Mouse (Mus musculus) neural tube, embryonic 14.5 days (tissue): ENCODE data around the gene Spock1. TPM values are rescaled to one million over a fixed set of nuclear protein-coding genes. Genes with fewer than 3 reads are reported as not detected.

Experiments used
- ATAC-seq: fragments of 200-750 bp; cut with Nextera tagmentation; 2 replicates; pipeline ENCODE4 v1.8.0; 2017; ENCODE audit warnings: low read depth, mild to moderate bottlenecking, moderate TSS enrichment, moderate library complexity
- H3K27ac ChIP-seq: fragments of 300-500 bp; sonication (generic); 2 replicates; pipeline ENCODE4 v1.5.1; 2014; ENCODE audit warnings: low read depth, mild to moderate bottlenecking, control low read depth, low read length, moderate library complexity, mixed read lengths
- H3K27me3 ChIP-seq: fragments of 300-500 bp; sonication (generic); 2 replicates; pipeline ENCODE4 v1.6.1; 2014; ENCODE audit warnings: low read length; ENCODE audit not compliant: control insufficient read depth, insufficient read depth
- H3K36me3 ChIP-seq: fragments of 300-500 bp; sonication (generic); 2 replicates; pipeline ENCODE4 v1.6.1; 2014; ENCODE audit warnings: low read length, mixed read lengths; ENCODE audit not compliant: control insufficient read depth, insufficient read depth
- H3K4me1 ChIP-seq: fragments of 300-500 bp; sonication (generic); 2 replicates; pipeline ENCODE4 v1.6.1; 2014; ENCODE audit warnings: low read length; ENCODE audit not compliant: control insufficient read depth, insufficient read depth
- H3K4me2 ChIP-seq: fragments of 300-500 bp; sonication (generic); 2 replicates; pipeline ENCODE4 v1.6.1; 2014; ENCODE audit warnings: mild to moderate bottlenecking, low read depth, low read length, control low read depth
- H3K4me3 ChIP-seq: fragments of 300-500 bp; sonication (generic); 2 replicates; pipeline ENCODE4 v1.5.1; 2014; ENCODE audit warnings: low read depth, low read length, control low read depth, mixed read lengths
- H3K9ac ChIP-seq: fragments of 300-500 bp; sonication (generic); replicated peaks from 2 replicates; pipeline ENCODE4 v1.6.1; 2014; ENCODE audit warnings: low read depth, mild to moderate bottlenecking, control low read depth, low read length, mixed read lengths
- H3K9me3 ChIP-seq: fragments of 300-500 bp; sonication (generic); 2 replicates; pipeline ENCODE4 v1.6.1; 2016; ENCODE audit warnings: low read length; ENCODE audit not compliant: control insufficient read depth
- WGBS: fragments of 180-500 bp; shearing (Covaris S2); extraction: QIAGEN DNeasy Blood & Tissue Kit; methylation state at CpG from one replicate; pipeline ENCODE4 v1.1.7; 2014; 5-methylcytosine and 5-hydroxymethylcytosine counted together
- polyA plus RNA-seq: library from polyadenylated mRNA; unstranded; fragments of >200 nt; fragmentation: Nextera tagmentation; extraction: Ambion mirVana; gene quantifications from 2 replicates; pipeline ENCODE4 v1.2.1, GENCODE M21; 2014

Spock1 gene
- polyA plus RNA-seq: 133 and 157 TPM in 2 replicates

GRCm38 (mm10) chr13:57908266-57908582 lies at the start of gene Spock1:
Gene Spock1, minus strand, starts transcription at chr13:57908332.
- Histone ChIP-seq H3K4me1 (peaks cover 19% of the 10 kb centered on the region), H3K36me3 (no peaks in the 10 kb centered on the region), H3K27me3 (no peaks in the 10 kb centered on the region; the same call in 1 of the 2 replicates), H3K4me2 (peak within 1 kb of the TSS; percentile 69), H3K9ac (peak within 1 kb of the TSS; percentile 76), H3K27ac (peak within 1 kb of the TSS; percentile 63; the same call in 1 of the 2 replicates), H3K4me3 (peak within 1 kb of the TSS; percentile 55), H3K9me3 (no peaks in the 10 kb centered on the region)
- WGBS: 1% methylated on average over 32 of the region's 32 CpGs
- peak; percentile 93 for ATAC-seq

GRCm38 (mm10) chr13:57950091-57950490 lies 42.0 kb upstream of the Spock1 start:
- Histone ChIP-seq H3K9ac (no peak overlapping the region), H3K27ac (no peak overlapping the region), H3K4me1 (no peaks in the 10 kb centered on the region), H3K9me3 (no peaks in the 10 kb centered on the region), H3K36me3 (no peaks in the 10 kb centered on the region), H3K4me2 (no peak overlapping the region), H3K4me3 (no peak overlapping the region), H3K27me3 (no peaks in the 10 kb centered on the region; the same call in 1 of the 2 replicates)
- 78% methylated on average over 12 of the region's 12 CpGs for WGBS
- ATAC-seq: no peak

GRCm38 (mm10) chr13:57949513-57949912 lies 41.4 kb upstream of the Spock1 start:
- no peak overlapping the region for H3K9ac ChIP-seq
- H3K4me3 ChIP-seq: no peak overlapping the region
- WGBS: 94% methylated on average over 4 of the region's 4 CpGs
- H3K36me3 ChIP-seq: no peaks in the 10 kb centered on the region
- H3K9me3 ChIP-seq: no peaks in the 10 kb centered on the region
- H3K27me3 ChIP-seq: no peaks in the 10 kb centered on the region; the same call in 1 of the 2 replicates
- no peaks in the 10 kb centered on the region for H3K4me1 ChIP-seq
- no peak for ATAC-seq
- H3K4me2 ChIP-seq: no peak overlapping the region
- H3K27ac ChIP-seq: no peak overlapping the region

DNA sequence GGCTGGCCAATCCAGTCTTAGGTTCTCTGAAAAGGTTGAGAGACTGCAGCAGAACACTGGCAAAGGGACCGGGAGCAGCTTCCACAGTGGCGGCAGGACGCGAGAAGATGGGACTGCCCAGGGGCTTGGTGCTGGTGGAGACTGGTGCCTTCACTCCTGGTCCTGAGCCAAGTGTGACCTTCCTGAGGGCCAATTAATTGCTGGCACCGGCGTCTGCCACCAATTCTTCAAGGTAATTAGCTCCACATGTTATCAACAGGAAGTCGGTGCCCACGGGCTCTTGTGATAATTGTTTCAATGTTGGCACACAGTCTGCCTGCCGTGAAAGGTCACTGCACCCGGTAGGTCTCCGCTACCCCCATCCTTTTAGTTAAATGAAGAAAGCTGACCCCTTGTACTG lies 37.1 kb upstream of the Spock1 start:
- Histone ChIP-seq H3K27ac (peak overlapping the region; percentile 1; the same call in 1 of the 2 replicates), H3K4me2 (no peak overlapping the region), H3K4me3 (no peak overlapping the region), H3K27me3 (no peaks in the 10 kb centered on the region; the same call in 1 of the 2 replicates), H3K36me3 (no peaks in the 10 kb centered on the region), H3K9ac (no peak overlapping the region), H3K4me1 (no peaks in the 10 kb centered on the region), H3K9me3 (no peaks in the 10 kb centered on the region)
- no peak; the same call in 1 of the 2 replicates for ATAC-seq
- WGBS: 37% methylated on average over 11 of the region's 11 CpGs

DNA sequence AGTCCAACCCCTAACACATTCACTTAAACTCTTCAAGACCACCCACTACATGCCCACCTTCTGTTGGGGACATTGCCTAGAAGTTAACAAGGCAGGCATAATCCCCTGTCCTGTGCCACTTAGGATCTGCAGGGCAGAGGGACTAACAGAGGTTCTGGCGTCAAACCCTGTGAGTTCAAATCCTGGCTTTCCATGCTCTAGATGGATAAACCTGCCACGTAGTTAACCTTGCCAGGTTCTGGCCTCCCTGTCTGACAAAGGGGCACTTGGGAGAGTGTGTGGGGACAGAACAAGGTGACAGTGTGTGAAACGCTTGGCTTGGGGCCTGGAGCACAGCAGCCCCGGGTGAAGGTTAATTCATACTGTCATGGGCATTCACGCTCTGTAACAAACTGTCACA lies 36.3 kb upstream of the Spock1 start:
- no peak overlapping the region for H3K4me2 ChIP-seq
- ATAC-seq: no peak
- H3K4me1 ChIP-seq: no peaks in the 10 kb centered on the region
- H3K36me3 ChIP-seq: no peaks in the 10 kb centered on the region
- no peaks in the 10 kb centered on the region; the same call in 1 of the 2 replicates for H3K27me3 ChIP-seq
- H3K27ac ChIP-seq: no peak overlapping the region
- no peaks in the 10 kb centered on the region for H3K9me3 ChIP-seq
- WGBS: 60% methylated on average over 5 of the region's 5 CpGs
- no peak overlapping the region for H3K9ac ChIP-seq
- H3K4me3 ChIP-seq: no peak overlapping the region

DNA sequence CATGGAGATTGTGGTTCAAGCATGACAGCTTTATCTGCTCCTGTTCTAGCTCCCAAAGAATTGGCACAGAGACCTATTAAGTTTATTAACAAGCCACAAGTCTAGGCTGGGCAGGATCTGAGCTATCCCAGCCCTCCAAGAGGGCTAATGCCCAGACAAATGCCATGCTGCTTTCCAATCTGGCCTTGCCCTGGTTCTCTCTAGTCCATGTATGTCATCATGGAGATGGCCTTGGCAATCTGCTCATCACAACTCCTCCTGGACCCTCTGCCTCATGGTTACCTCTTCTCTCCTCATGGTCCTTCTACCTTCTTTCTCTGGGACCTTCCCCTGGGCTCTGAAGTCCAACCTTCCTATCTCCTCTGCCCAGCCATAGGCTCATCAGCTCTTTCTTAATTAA lies 35.8 kb upstream of the Spock1 start:
- no peak for ATAC-seq
- no peaks in the 10 kb centered on the region for H3K27me3 ChIP-seq
- H3K4me1 ChIP-seq: no peaks in the 10 kb centered on the region
- H3K9me3 ChIP-seq: no peaks in the 10 kb centered on the region
- H3K27ac ChIP-seq: no peak overlapping the region
- H3K4me2 ChIP-seq: no peak overlapping the region
- no peak overlapping the region for H3K4me3 ChIP-seq
- no peak overlapping the region for H3K9ac ChIP-seq
- H3K36me3 ChIP-seq: no peaks in the 10 kb centered on the region

DNA sequence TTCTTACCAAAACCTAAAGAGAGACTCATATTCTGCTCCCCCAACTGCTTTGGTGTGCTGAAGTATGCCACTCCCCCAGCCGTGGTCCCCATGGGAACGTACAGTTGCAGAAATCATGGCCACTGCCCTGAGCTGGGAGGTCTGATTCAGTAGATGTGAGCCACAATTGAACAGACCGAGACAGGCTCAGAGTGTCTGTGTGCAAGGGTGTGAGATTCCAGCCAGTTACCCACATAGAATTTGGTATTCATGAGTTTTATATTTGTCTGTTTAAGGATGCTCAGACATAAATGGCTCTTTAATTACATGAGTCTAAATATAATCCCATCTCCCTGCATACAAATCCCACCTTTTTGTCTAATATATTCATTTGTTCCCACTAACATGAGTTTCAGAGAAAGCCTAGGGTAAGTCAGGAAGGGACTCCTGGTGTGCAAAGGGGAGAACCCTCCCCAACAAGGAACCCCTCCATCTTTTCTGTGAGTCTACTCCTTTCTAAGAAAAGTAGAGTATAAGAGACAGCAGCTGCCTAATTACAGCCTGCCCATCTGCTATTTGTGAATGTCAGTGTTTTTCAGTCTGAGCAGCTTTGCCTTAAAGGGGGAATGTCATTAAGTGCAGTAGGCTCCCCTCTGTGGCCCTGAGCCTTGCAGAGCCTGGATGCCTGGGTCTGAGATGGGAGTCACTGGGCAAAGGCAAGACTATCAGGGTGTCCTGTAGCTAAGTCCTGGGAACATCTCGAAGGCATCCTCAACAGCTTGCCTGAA lies 29.5 kb upstream of the Spock1 start:
- H3K27ac ChIP-seq: no peak overlapping the region
- ATAC-seq: peak; percentile 38; the same call in 1 of the 2 replicates

GRCm38 (mm10) chr13:57931998-57932397 lies 23.9 kb upstream of the Spock1 start:
- no peak overlapping the region for H3K4me2 ChIP-seq
- H3K9me3 ChIP-seq: no peaks in the 10 kb centered on the region
- H3K36me3 ChIP-seq: no peaks in the 10 kb centered on the region
- H3K4me1 ChIP-seq: no peaks in the 10 kb centered on the region
- no peaks in the 10 kb centered on the region for H3K27me3 ChIP-seq
- WGBS: 85% methylated on average over 9 of the region's 9 CpGs
- H3K9ac ChIP-seq: no peak overlapping the region
- no peak for ATAC-seq
- H3K4me3 ChIP-seq: no peak overlapping the region
- no peak overlapping the region for H3K27ac ChIP-seq

More for the DNA sequence above, 29.5 kb upstream of the Spock1 start:
- H3K9me3 ChIP-seq: no peaks in the 10 kb centered on the region
- no peaks in the 10 kb centered on the region for H3K36me3 ChIP-seq
- H3K4me2 ChIP-seq: no peak overlapping the region
- 77% methylated on average over 4 of the region's 4 CpGs for WGBS
- H3K4me1 ChIP-seq: no peaks in the 10 kb centered on the region
- H3K9ac ChIP-seq: no peak overlapping the region
- H3K4me3 ChIP-seq: no peak overlapping the region
- no peaks in the 10 kb centered on the region for H3K27me3 ChIP-seq

DNA sequence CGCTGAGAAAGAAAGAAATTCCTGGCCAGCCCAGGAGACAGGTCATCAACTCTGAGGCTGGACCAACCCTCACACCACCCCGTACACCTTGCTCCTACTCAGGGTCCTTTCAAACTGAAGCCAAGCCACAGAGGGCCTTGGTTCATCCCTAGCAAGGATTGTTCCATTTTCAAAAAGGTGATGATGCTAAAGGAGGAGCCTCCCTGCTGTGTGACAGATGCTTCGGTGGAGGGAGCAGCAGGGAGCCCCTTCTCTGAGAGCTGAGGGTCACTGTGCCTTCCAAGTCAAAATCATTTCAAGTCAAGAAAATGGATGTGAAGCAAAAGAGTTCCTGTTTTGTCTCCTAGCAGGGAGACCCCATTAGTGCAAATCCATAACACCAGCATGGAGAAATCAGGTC lies 23.2 kb upstream of the Spock1 start:
- ATAC-seq: no peak
- Histone ChIP-seq H3K4me1 (no peaks in the 10 kb centered on the region), H3K4me3 (no peak overlapping the region), H3K27me3 (no peaks in the 10 kb centered on the region), H3K36me3 (no peaks in the 10 kb centered on the region), H3K4me2 (no peak overlapping the region), H3K27ac (no peak overlapping the region), H3K9ac (no peak overlapping the region), H3K9me3 (no peaks in the 10 kb centered on the region)
- 30% methylated on average over 3 of the region's 3 CpGs for WGBS
